Mouse (Mus musculus): ENCODE results near the gene Arl14.

DNA sequence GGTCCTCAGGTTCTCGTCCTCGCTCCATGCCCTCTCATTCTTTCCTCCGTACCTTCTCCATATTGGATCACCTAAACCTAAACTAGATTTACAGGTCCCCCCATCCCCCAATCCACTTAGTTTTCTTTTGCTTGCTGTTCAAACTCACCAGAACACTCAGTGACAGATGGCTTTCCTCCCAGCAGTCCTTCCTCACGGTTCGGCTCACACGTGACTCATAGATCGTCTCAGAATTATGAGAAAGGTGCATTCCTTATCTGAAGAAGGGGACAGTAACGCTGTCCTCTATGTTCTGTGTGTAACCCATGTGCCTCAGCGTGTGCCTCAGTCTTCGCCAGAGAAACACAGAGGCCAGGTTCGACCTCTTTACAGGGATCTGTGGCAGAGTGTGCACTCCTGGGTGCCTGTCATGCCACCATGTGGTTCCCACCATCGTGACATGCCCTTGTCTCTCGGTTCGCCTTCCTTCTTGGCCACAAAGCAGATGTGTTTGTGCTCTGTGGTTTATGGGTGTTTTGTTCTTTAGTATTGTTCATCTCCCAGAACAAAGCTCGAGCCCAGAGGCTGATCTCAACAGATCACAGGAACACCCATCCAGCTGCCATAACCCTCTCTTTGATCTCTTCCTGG lies 44.9 kb upstream of the Arl14 start:
- TF ChIP-seq GATA1 (IDR thresholded peaks at IDR 0.05; ENCODE audit: borderline replicate concordance, low read length) (no peak), FLI1 (IDR thresholded peaks at IDR 0.05; ENCODE audit: low read length) (no peak)

All from megakaryocyte, embryonic 14.5 days (primary cell).